Mouse (Mus musculus): ENCODE measurements at regions not wholly inside any gene's neighbourhood (a gene's known extent, or its start where the extent isn't known, plus 50 kb on each side); places are given as distances from the start of the nearest gene placed in this dataset.

GRCm38 (mm10) chr13:54318601-54319000 is 52.5 kb upstream of the Cplx2 start:
- DNase-seq (ENCODE audit: low spot score), result no peak

- no peak for DNase-seq (ENCODE audit: low spot score)
Observed at GRCm38 (mm10) chr13:54320212-54320611, 50.9 kb upstream of the Cplx2 start.

GRCm38 (mm10) chr13:54321011-54321410 is 50.1 kb upstream of the Cplx2 start:
- DNase-seq (ENCODE audit: low spot score), result no peak

Measured in urinary bladder, postnatal 25 days (tissue).